Mouse (Mus musculus) lung, adult 2 months (tissue): ENCODE measurements at regions not wholly inside any gene's neighbourhood (a gene's known extent, or its start where the extent isn't known, plus 50 kb on each side); places are given as distances from the start of the nearest gene placed in this dataset.

Experiments used
- CTCF ChIP-seq: fragments of 200-500 bp; IDR thresholded peaks from 2 replicates; pipeline ENCODE4 v1.5.1; 2011; ENCODE audit warnings: mild to moderate bottlenecking, low read length, control low read depth; ENCODE audit not compliant: insufficient read depth
- POLR2A ChIP-seq: fragments of 200-500 bp; IDR thresholded peaks from 2 replicates; pipeline ENCODE4 v1.6.1; 2011; ENCODE audit warnings: low read depth, mild to moderate bottlenecking, control low read depth, low read length, borderline replicate concordance; ENCODE audit errors: extremely low read depth

DNA sequence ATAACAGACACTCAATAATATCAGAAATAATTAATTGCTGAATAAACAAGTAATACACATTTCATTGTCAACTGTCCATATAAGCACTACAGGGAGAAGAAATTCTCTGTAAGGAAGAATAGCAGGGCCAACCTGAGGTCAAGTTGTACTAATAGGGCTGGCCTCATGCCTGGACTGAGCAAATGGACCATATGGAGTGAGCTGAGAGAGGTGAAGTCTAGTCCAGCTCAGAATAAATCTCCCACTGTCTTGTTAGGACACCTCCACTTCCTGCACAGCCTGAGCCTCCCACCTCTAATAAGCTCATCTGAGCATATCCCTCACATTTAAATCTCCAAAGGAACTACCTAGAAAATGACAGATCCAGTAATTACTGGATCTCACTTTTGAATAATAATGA is 354.2 kb downstream of the Basp1 start:
- no peak for TF ChIP-seq CTCF
- no peak for TF ChIP-seq POLR2A
